Mouse (Mus musculus): ENCODE data around the gene Riox1.
"Not testable (repeated sequence)": the region's sequence is repeated elsewhere in the genome, so short reads cannot be mapped to it uniquely, and the experiment has no call there.

Gene Riox1

GRCm38 (mm10) chr12:83950493-83950839 is at the start of gene Riox1:
TSS of gene Riox1 (plus strand) at chr12:83950608.
- DNase-seq (ENCODE audit: low spot score), result peak; percentile 83

DNA sequence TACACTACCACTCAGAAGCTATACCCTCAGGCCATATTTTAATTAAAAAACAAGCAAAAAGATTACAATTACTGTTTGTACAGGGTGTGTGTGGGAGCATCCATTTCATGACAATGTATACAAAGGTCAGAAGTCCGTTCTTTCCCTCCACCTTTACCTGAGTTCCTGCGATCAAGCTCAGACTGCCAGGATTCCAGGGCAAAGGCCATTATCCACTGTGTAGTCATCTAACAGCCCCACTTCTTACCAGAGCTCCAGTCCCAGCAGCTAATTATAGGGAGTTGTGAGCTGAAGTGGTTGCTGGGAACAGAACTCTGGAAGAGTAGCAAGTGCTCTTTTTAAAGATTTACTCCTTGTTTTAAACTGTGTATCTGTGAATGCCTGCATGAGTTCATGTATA is 40.0 kb upstream of the Riox1 start:
- DNase-seq (ENCODE audit: low spot score), result no peak

- DNase-seq (ENCODE audit: low spot score), result no peak
These were observed 36.1 kb upstream of the Riox1 start for GRCm38 (mm10) chr12:83914202-83914740.

GRCm38 (mm10) chr12:83914797-83915196 is 35.6 kb upstream of the Riox1 start:
- DNase-seq (ENCODE audit: low spot score), result no peak

DNA sequence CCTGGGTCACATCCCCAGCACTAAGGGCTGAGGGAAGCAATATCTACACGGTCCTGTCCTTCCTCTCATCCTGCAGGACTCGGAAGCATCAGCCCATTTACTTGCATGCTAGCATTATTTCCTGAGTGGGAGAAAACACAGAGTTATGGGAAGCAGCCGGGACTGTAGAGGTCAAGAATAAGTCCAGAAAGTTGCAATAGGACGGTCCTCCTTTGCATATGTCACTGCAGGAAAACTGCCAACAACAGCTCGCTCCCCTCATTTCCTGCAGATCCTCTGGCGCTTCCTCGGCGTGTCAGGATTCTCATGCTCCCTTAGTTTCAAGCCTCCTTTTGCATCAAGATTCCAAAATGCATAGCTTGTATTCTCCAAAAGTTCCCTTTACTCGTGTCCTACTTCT is 33.5 kb upstream of the Riox1 start:
- no peak for DNase-seq (ENCODE audit: low spot score)

DNA sequence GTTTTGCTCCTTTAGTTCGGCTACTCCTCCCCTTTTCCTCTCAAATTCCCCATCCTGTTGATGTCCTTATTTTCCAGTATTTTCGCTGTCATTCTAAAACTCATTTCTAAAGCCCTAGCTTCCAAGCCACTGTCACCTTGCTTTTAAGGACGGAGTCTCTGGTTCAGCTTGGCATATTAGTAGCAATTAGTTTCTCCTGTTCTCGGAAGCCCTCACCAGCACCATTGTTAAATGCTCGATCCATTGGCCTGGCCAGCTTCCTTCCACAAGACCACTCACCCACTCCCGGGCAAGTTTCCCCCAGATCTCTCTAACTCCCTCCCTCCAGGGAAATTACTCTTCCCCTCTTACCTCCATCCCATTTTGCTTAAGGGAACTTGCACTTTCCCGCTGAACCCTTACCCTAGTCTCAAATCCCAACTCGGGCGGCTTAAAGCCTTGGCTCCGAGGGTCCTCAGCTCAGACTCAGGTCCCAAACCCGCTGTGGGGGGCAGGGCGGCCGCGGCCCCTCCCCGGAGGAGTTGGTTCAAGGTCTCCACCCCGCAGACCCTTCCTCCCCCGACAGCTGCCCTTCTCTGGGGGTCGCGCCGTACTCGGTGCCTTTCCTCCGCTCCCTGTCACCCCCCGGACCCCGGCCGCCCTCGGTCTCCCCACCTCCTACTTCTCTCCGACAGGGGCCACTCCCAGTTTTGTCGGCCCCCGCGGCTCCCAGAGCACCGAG is 29.5 kb upstream of the Riox1 start:
- no peak for DNase-seq (ENCODE audit: low spot score)

DNA sequence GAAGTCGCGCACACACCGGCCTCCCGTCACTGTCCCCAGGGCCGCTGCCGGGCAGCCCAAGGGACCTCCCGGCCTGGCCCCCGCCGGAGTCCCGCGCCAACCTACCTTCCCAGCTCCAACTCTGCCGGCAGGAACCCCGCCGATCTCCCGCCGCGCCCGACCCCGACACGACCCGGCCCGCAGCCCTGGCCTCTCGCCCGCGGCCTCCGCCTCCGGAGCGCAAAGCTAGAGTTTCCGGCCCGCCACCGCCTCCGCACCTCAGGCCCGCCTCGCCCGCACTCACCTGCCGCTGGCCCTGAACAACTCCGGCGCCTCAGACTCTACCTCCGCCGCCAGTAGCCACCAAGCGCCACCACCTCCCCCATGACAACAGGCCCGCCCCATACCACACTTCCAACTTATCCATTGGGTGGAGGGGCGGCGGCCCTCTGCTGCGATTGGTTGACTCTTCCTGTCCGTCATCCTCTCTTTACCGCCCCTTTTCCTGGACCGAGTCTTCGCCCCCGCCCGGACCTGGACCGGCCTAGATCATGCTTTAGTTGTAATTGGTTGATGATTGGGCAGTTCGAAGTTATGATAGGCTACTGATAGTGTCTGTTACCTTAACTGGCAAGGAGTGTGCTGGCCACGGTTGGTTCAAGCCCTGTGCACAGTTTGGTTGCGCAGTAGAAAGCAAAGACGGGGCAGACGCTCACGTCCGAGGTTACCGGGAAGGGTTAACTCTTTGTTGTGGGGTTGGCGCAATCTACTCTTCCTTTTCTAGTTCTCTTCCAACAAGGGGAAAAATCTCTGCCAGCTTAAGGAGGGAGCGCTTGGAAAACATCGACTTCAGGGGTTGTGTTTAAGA is 28.6 kb upstream of the Riox1 start, which contains the start of gene Numb:
Gene Numb (minus strand): TSS at position 400 of the 847 bp plus-strand sequence.
- DNase-seq (ENCODE audit: low spot score), result peak; percentile 98

GRCm38 (mm10) chr12:83922724-83923485 is 27.5 kb upstream of the Riox1 start:
- no peak for DNase-seq (ENCODE audit: low spot score)

DNA sequence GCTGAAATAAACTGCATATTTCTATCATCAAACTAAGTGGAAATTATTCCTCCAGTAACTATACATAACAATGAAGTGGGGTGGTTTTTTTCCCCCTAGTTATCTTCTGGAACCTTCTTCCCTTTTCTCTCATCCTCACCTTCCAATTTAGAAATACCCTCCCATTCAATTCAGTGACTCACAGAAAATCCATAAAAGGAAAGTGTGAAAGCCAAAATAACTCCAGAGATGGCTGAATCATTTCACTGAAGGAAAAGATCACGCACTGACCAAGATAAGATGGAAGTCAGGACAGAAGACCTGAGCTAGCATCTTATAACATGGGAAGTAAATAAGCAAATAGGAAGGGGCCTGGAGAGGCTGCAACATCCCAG is 26.9 kb upstream of the Riox1 start:
- DNase-seq (ENCODE audit: low spot score), result no peak

DNA sequence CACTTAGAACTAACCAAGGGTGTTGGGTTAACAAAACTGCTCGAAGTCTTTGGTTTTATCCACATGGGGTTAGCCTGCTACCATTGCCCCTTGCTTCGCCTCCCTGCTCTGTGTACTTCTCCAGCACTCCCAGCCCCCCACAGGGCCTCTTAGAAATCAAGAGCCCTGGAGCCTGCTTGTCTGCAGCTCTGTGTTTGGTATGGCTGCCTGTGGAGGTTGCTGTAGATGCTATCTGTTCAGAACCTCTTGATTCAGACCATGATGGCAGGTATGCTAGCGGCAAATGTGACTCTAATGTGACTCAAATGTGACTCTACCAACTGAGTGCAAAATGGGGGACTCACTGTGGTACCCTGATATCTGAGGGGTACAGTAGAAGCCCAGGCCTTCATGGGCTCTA is 26.1 kb upstream of the Riox1 start:
- no peak for DNase-seq (ENCODE audit: low spot score)

DNA sequence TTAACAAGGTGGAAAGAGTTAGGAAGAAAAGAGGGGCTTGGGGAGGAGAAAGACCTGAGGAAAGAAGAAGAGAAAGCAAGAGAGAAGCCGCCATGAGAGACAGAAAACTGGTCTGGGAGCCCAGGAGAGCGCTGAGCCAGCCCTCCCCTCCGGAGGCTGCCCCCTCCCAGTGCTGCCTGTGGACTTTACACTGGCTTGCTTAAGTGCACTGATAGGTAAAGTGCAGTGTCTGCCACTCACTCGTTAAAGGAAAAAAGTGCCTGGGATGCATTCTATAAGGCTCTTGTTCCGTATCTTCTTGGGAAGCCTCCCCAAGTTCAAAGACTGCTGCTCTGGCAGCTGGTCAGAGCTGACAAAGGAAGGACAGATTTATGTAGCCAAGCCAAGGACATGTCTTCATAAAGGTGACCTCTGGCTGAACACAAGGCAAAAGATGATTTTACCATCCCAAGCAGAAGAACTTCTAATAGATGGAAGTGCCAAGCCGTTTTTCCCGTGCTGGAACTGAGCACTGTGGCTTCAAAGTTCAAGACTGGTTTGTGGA is 25.2 kb upstream of the Riox1 start:
- DNase-seq (ENCODE audit: low spot score), result no peak

DNA sequence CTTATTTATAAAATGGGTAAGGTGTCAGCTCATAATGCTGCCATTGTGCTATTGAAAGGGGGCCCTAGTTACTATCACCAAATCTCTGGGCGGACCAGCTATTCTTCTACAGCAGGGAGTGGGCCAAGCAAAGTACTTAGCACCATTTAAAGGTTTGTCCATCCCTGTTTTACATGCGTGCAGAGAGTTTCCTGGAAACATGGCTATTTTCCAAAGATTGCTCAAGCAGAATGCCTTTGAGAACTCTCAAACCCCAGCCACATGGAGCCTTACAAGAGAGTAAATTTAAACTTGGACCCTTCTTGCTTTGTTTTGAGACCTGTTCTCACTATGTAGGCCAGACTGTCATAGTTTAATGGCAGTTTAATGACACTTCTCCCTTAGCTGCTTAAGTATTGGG is 24.3 kb upstream of the Riox1 start:
- DNase-seq (ENCODE audit: low spot score), result no peak

DNA sequence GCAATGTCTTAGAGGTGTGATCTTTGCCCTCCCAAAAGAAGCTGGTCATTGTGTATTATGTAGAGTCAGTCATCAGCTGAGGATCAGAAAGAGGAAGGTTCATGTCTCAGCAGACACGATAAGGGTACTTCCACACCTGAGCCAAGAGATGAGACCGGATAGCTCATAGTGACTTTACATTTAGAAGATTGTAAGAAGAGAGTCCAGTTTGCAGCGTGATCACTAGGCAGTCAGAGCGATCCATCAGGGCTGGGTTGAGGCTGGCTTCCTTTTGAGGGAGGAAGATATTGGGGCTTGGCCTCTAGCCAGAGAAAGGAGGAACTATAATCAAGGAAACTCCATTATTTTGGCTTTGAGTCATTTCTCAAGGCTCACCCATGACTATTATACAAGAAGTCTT is 22.7 kb upstream of the Riox1 start:
- no peak for DNase-seq (ENCODE audit: low spot score)

GRCm38 (mm10) chr12:83929186-83929804 is 21.1 kb upstream of the Riox1 start:
- peak; percentile 39 for DNase-seq (ENCODE audit: low spot score)

- no peak for DNase-seq (ENCODE audit: low spot score)
These were observed 12.8 kb upstream of the Riox1 start for GRCm38 (mm10) chr12:83937600-83937999.

DNA sequence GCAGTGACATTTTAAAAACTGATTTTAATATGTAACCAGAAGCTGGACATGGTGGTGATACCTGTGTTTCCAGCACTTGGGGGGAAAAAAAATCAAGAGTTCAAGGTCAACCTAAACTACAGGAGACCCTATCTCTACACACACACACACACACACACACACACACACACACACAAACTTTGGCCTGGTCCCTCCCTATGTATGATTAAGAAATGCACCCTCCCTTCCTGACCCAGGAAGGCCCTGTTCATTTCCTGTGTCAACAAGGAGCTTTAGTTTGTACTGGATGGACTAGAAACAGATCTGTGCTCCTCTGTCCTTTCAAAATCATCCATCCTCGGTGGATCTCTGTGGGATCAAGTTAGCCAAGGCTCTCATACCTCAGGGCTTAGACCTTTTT is 11.8 kb upstream of the Riox1 start:
- DNase-seq (ENCODE audit: low spot score), result not testable (repeated sequence)

DNA sequence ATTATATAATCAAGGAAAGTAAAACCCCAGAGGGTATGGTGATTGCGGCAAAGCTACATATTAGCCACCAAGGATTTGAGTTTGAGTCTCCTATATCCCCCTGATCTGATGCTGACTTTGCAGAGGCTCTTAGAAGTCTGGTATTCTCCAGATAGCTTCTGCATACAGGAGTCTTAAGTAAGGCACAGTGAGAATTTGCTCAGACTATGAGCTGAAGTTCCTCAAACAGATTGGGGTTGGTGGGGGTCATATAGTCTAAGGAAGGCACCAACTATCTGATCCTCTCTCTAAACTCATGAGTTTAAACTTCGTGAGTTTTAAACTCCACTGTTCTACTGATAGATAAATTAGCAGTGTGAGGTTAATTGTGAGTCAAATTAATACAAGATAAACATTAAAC is 11.1 kb upstream of the Riox1 start:
- no peak for DNase-seq (ENCODE audit: low spot score)

DNA sequence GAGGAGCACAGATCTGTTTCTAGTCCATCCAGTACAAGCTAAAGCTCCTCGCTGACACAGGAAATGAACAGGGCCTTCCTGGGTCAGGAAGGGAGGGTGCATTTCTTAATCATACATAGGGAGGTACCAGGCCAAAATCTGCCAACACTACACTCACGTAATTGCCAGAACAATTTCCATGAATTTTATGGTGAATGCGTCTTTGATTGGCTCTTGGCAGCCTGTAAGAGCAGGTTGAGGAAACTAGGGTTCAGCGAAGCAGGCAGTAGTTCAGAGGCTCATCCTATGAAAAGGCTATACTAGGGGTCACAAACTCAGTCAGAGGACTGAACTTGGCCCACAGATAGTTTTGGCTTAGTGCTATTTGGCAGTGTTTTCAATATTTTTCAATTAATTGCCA is 10.4 kb upstream of the Riox1 start:
- DNase-seq (ENCODE audit: low spot score), result no peak

GRCm38 (mm10) chr12:83941938-83942337 is 8.5 kb upstream of the Riox1 start:
- DNase-seq (ENCODE audit: low spot score), result no peak

DNA sequence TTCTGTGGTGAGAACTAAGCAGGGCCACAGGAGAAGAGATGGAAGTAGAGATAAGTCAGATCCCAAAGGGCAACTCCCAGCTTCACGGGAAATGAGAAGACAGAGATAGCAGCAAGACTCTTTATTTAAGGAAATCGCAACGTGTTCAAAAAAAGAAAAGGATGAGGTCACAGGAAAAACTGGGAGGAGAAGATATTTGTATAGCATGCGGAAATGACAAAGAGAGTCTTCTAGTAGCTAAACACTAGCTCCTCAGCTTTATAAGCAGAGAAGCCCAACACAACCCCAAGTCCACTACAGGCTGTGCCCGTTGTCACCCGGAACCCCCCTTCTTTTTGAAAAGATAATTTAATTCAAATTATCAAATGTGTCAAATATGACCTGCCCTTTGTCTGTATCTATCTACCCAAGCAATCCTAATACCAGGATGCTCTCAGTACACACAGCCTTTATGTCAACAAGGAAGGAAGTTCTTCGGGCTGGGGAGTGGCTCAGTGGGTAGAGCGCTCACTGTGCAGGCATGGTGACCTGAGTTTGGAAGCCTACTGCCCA is 3.1 kb upstream of the Riox1 start:
- DNase-seq (ENCODE audit: low spot score), result no peak

DNA sequence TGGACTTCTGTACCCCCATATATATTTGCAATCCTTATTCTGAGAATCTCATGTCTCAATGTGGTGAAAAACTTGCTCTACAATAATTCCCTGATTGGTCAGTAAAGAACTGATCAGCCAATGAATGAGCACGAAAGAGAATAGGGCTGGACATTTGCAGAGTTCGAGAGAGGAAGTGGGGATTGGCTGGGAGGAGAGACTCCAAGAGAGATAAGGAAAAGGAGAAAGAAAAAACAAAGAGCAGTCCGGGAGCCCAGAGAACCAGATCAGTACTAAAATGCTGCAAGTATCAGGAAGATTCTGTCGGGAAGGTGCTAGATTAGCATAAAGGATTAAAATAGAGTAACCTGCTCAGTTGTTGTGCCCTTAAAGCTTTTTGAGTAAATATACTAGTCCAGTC is 1.4 kb upstream of the Riox1 start:
- DNase-seq (ENCODE audit: low spot score), result no peak
